Mouse (Mus musculus) urinary bladder, postnatal 0 days (tissue): ENCODE measurements around the gene Arl6ip5. TPM values are rescaled to one million over a fixed set of nuclear protein-coding genes. Genes with fewer than 3 reads are reported as not detected.

Source experiments
- polyA plus RNA-seq: library from polyadenylated mRNA; unstranded; fragments of >200 nt; fragmentation: Nextera tagmentation; extraction: Ambion mirVana; gene quantifications from 2 replicates; pipeline ENCODE4 v1.2.1, GENCODE M21; 2015

Arl6ip5 gene
- polyA plus RNA-seq = 74.3 and 79.7 TPM in 2 replicates

DNA sequence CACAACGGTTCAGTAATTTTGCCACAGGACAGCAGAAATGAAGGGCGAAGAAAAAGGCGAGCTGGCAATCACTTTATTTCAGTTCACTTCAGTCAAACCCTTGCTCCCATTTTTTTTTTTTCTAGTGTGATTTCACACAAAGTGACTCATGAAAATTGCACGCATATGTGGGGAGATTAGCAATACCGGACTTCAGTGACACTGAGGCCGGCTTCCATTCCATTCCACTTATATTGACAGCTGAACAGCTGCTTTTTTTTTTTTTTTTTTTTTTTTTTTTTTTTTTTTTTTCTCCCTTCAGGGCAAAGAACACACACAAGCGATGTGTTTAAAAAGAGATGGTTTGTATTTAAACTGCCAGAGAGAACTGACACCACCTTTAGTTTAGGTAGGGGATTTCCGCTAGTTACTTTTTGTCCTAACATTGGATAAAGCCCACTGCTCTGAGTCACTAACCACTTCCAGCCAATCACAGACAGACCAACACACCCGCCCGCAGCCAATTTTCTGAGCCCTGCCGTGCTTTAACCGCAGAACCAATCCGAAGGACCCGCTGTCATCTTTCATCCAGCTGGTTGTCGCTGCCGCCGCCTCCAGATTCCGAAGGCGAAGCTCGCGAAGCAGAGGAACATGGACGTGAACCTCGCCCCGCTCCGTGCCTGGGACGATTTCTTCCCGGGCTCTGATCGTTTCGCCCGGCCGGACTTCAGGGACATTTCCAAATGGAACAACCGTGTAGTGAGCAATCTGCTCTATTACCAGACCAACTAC lies at the start of gene Arl6ip5:
Arl6ip5 (plus strand) TSS at position 499 of the 771 bp plus-strand sequence.

DNA sequence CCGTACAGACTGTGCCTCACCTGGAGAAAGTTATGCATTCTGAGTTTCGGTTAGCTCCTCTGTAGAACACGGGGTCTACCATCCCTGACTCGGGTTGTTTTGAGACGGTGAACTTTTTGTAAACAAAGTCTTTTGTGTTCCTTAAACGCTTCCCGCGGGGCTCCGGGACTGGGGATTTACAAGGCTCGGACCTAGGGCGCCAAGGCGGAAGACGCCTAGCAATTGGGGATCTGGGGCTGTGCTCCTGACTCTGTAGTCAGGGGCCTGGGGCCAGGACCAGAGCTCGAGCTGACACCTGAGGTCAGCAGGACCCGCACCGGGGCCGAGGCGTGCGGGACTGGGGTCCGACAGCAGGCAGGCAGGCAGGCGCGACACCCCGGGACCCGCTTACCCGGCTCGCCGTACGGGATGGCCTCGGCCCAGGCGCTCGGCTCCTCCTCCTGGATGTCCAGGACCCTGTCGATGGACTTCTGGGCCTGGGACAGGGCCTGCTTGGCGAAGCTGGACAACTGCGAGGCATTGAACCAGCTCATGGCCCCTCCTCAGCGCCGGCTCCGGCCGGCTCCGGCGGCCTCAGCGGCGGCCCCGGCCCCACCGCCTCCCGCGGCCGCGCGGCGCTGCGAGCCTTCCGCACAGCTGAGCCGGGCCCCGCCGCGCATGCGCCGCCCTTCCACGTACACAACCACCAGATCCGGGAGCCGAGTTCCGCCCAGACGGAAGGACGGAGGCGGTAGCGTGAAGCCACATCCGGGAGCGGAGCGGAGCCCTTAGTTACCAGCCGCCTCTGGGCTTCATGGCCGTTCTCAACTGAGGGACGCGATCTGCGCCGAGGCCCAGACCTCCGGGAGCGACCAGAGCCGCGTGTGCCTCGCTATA lies 31.8 kb upstream of the Arl6ip5 start, which contains the start of gene Tmf1:
Tmf1 (minus strand) TSS at position 632 of the 876 bp plus-strand sequence.

DNA sequence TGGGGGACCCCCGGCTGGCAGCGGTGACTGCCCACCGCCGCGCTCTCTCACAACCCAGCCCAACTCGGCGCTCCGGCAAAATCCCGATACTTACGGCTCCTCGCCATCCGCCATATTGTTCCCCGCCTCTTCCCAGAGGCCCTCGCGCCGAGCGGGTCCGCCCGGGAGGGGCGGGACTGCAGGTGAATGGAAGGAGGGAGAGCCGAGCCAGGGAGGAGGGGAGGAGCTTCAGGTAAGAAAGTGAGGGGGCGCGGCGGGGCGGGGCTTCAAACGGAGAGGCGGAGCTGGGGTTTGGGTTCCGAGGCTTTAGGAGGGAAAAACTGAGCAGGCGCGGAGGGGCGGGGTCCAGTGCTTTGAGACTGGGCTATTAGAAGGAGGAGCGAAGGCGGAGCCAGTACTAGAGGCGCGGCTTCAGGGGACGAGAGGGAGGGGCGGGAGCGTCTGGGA lies 5.0 kb upstream of the Arl6ip5 start, which contains the start of gene Uba3:
Uba3 (minus strand) TSS at position 209 of the 447 bp plus-strand sequence.

DNA sequence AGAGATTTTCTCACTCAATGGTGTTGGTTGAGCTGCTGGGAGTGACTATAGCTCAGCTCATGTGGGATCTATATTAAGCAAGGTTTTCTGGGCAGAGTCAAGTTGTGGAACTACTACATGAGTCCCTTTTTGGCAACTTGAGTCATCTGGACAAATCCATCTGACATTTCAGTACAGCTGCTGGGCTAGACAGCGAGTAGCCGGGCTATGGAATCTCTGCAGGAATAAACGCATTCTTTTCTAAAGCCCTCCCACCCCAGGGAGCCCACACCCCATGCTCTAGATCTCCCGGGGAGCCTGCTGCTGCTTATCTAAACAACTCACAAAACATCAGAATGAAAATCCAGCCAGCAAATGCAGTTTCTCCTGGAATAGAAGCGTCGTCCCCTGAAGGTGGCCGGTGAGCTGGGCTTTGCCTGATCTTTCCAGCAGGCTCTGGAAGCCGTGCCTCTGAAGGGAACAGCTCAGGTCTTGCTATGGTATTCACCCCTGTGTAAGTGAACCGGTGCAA lies 42.3 kb downstream of the Arl6ip5 start, which contains the start of gene Lmod3:
Lmod3 (minus strand) TSS at position 49 of the 511 bp plus-strand sequence.

Other genes starting within 250 kb of the Arl6ip5 start
- not detected in 2 replicates for gene Fam19a4, start 150.3 kb upstream of the Arl6ip5 start, polyA plus RNA-seq
- 9.3 and 11.7 TPM in 2 replicates for gene Eogt, start 61.5 kb upstream of the Arl6ip5 start, polyA plus RNA-seq
- 29.2 and 37.4 TPM in 2 replicates for gene Tmf1, start 31.6 kb upstream of the Arl6ip5 start, polyA plus RNA-seq
- gene Uba3, start 5.0 kb upstream of the Arl6ip5 start, polyA plus RNA-seq = 31.3 and 40.4 TPM in 2 replicates
- 0.10 TPM in 1 of 2 replicates, not detected in the other for gene Lmod3, start 42.1 kb downstream of the Arl6ip5 start, polyA plus RNA-seq